Mouse (Mus musculus) gastrocnemius, postnatal 25 days (tissue): Measurements from ENCODE around the gene C3ar1. TPM values are rescaled to one million over a fixed set of nuclear protein-coding genes. Genes with fewer than 3 reads are reported as not detected.

Experiments used
- DNase-seq: peaks from one replicate; pipeline ENCODE4 v3.0.0; 2022
- long read RNA-seq, 2 experiments: library from polyadenylated mRNA; stranded (forward); transcript quantifications; one replicate each; pipeline ENCODE4 v2.0.0; 2021
- total RNA-seq, 2 experiments: library from RNA; stranded (reverse); gene quantifications; 1 replicate in 1 of 2; 2 replicates in 1 of 2; pipeline ENCODE4 v1.2.3; 2021

The C3ar1 gene
- total RNA-seq: under 1 TPM; 0.82 to 0.91 TPM
- long read RNA-seq, experiment 1: 0 reads
- long read RNA-seq, experiment 2: 0 reads

GRCm38 (mm10) chr6:122855955-122856354 lies at the start of gene C3ar1:
Gene C3ar1, minus strand, starts transcription at chr6:122856161.
- DNase-seq: no peak

GRCm38 (mm10) chr6:122892442-122893049 lies 36.6 kb upstream of the C3ar1 start:
- DNase-seq: no peak

GRCm38 (mm10) chr6:122889599-122889998 lies 33.6 kb upstream of the C3ar1 start:
- DNase-seq: no peak

GRCm38 (mm10) chr6:122883603-122884002 lies 27.6 kb upstream of the C3ar1 start:
- DNase-seq: no peak

- DNase-seq: no peak
Observed at GRCm38 (mm10) chr6:122881287-122881686, 25.3 kb upstream of the C3ar1 start.

GRCm38 (mm10) chr6:122879781-122880505 lies 24.0 kb upstream of the C3ar1 start:
- no peak for DNase-seq

- no peak for DNase-seq
Observed at GRCm38 (mm10) chr6:122879141-122879735, 23.3 kb upstream of the C3ar1 start.

GRCm38 (mm10) chr6:122874720-122875389 lies 18.9 kb upstream of the C3ar1 start:
- no peak for DNase-seq

GRCm38 (mm10) chr6:122873871-122874719 lies 18.1 kb upstream of the C3ar1 start, which contains the start of gene Necap1:
Gene Necap1, plus strand, starts transcription at chr6:122874474.
- peak; percentile 93 for DNase-seq

- no peak for DNase-seq
Observed at GRCm38 (mm10) chr6:122872800-122873199, 16.8 kb upstream of the C3ar1 start.

GRCm38 (mm10) chr6:122869846-122870245 lies 13.9 kb upstream of the C3ar1 start:
- no peak for DNase-seq

- DNase-seq: no peak
Observed at GRCm38 (mm10) chr6:122867914-122868313, 12.0 kb upstream of the C3ar1 start.

- DNase-seq: no peak
Observed at GRCm38 (mm10) chr6:122862871-122863270, 6.9 kb upstream of the C3ar1 start.

- no peak for DNase-seq
Observed at GRCm38 (mm10) chr6:122862434-122862833, 6.5 kb upstream of the C3ar1 start.

GRCm38 (mm10) chr6:122854552-122854951 lies 1.4 kb downstream of the C3ar1 start:
- no peak for DNase-seq

- DNase-seq: no peak
Observed at GRCm38 (mm10) chr6:122852696-122853095, 3.3 kb downstream of the C3ar1 start.

GRCm38 (mm10) chr6:122843759-122844158 lies 12.2 kb downstream of the C3ar1 start:
- no peak for DNase-seq

- no peak for DNase-seq
Observed at GRCm38 (mm10) chr6:122837539-122837938, 18.4 kb downstream of the C3ar1 start.

- DNase-seq: no peak
Observed at GRCm38 (mm10) chr6:122836974-122837373, 19.0 kb downstream of the C3ar1 start.

GRCm38 (mm10) chr6:122834365-122834764 lies 21.6 kb downstream of the C3ar1 start:
- no peak for DNase-seq

GRCm38 (mm10) chr6:122832880-122833279 lies 23.1 kb downstream of the C3ar1 start:
- DNase-seq: no peak

GRCm38 (mm10) chr6:122828086-122828485 lies 27.9 kb downstream of the C3ar1 start:
- DNase-seq: no peak
